Mouse (Mus musculus) mesoderm, embryonic 11.5 days (tissue): Measurements from ENCODE around the gene Gyg.
"Not testable (repeated sequence)": the region's sequence is repeated elsewhere in the genome, so short reads cannot be mapped to it uniquely, and the experiment has no call there.

Experiments used
- DNase-seq: peaks from one replicate; pipeline ENCODE4 v3.0.0-alpha.2; 2012; ENCODE audit warnings: low read depth, low spot score

The Gyg gene

DNA sequence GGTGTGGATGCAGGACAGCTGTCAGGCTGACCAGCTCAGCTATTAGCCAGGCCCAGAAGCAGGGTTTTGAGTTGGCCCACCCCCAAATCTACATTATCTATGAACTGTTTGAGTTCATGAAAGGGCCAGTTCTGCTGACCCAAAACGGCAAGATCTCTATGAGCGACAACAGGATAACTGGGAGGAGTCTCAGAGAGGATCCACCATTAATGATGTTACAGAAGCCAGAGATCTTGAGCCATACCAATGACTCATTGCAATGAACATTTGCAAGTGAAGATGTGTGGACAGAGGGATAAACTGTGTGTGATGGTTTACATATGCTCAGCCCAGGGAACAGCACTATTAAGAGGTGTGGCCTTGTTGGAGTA lies 23.8 kb downstream of the Gyg start:
- no peak for DNase-seq

DNA sequence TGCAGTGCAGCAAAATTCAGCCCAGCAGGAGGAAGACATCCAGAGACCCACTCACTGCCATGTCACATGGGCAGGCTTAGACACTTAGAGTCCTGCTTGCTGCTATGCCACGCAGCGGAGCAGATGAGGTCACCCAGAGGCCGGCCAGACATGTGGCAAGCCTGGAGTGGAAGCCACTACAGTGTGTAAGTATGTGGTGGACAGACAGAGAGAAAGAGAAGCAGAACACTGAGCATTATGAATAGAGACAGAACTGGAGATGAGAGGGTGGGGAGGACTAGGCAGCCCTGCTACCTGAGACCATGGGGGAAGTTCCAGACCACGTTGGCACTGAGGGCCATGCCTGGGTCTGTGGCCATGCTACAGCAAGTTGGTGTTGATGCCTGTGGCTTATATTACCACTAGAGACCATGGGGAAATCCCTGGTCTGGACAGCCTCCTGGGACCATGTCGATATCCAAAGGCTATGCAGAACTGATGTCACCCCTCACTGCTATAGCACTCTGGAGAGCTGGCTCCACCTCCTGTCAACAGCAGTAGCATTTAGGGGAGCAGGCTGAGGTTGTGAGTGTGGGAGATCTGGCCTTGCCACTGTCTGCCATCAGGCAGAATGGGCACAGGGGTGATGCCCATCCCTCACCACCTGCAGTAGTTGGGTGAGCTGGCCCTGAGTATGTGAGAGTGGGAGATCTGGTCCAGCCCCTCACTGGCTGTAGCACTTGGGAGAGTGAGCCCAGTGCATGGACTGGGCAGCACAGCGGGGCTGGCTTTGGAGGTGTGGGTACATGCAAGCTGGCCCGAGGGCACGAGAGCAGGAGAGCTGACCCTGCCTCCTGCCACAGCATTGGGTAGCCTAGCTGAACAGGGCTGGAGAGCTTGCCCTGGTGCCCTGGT lies 24.4 kb downstream of the Gyg start:
- no peak for DNase-seq

GRCm38 (mm10) chr3:20129491-20129890 lies 25.6 kb downstream of the Gyg start:
- DNase-seq, result no peak

DNA sequence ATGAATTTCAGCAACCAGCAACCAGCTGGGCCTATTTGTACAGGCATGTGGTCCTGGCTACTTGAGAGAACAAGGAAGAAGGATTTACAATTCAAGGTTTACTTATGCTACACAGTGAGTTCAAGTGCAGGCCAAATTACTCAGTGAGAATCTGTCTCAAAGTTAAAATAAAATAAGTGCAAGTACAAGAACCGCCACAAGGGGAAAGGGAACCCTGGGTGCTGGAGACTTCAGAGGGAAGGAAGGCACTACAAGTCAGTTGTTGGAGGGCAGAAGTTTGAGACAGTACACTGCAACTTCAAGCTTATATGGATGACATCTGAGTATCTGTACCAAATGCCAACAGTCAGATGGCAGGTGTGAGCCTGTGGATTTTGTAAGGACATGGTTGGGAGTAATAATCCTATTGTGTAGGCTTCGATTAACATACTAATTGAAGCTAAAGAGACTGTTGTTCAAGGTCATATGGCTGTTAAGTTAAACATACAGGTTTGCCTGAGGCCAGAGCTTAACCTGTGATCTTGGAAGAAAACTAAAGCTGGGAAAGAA lies 28.0 kb downstream of the Gyg start:
- DNase-seq, result no peak

GRCm38 (mm10) chr3:20125604-20126003 lies 29.5 kb downstream of the Gyg start:
- no peak for DNase-seq

- not testable (repeated sequence) for DNase-seq
Observed at GRCm38 (mm10) chr3:20121582-20121981, 33.5 kb downstream of the Gyg start.

DNA sequence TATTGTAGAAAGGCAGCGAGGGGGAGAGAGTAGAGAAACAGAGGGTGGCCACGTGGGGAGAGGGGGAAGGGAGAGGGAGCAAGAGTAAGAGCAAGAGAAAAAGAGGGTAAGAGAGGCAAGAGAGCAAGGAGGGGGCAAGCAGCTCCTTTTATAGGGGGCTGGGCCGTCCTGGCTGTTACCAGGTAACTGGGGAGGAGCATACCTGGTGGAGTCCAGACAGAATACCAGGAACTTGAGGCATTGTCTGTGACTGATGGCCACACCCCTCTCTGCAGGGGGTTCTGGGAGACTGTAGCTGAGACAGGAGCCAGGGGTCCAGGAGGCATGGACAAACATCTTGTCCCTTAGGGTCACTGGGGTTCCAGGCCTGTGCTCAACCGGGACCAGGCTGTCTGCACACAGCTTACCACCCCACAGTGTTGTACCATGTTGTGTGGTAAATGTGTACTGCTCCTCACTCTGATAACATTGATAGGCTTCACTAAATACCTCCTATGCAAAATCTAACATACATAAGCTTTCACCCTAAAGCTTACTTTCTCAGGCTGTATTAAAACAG lies 35.4 kb downstream of the Gyg start:
- no peak for DNase-seq

GRCm38 (mm10) chr3:20119044-20119591 lies 36.0 kb downstream of the Gyg start:
- DNase-seq, result no peak

- DNase-seq, result no peak
Observed at GRCm38 (mm10) chr3:20111913-20112312, 43.2 kb downstream of the Gyg start.

GRCm38 (mm10) chr3:20108881-20109280 lies 46.2 kb downstream of the Gyg start:
- DNase-seq, result no peak

DNA sequence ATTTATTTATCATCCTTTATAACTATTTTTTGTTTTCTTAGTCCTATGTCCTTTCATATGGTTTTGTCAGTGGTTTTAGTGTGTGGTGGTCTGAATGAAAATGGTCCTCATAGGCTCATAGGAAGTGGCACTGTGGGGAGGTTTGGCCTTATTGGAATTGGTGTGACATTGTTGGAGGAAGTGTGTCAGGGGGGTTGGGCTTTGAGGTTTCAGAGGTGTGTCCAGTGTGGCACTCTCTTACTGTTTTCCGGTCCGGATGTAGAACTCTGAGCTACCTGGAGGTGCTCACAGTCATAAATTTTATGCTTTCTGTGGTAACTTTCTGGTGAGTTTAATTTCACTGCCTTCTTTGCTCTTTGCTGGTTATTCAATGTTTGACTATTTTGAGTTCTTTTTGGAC lies 50.3 kb downstream of the Gyg start:
- no peak for DNase-seq

- DNase-seq, result no peak
Observed at GRCm38 (mm10) chr3:20104318-20104717, 50.8 kb downstream of the Gyg start.

GRCm38 (mm10) chr3:20103830-20104229 lies 51.3 kb downstream of the Gyg start:
- DNase-seq, result no peak

DNA sequence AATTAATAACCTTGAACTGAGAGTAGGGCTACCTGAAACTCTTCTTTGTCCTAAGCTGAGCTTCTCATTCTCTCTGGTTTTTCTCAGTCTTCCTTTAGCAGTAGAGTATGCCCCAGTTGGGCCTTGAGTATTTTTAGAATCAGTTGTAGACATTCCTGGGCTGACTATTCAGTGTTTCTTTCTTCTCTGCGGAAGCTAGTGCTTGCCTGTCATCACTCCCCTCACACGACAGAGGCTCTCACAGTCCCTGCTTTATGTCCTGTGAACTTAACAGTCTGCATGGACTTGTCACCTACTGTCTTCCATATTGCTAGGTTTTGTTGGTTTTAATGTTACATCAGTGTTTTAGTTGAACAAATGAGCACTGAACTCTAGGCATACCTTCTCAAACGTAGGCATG lies 73.0 kb downstream of the Gyg start:
- DNase-seq, result no peak

DNA sequence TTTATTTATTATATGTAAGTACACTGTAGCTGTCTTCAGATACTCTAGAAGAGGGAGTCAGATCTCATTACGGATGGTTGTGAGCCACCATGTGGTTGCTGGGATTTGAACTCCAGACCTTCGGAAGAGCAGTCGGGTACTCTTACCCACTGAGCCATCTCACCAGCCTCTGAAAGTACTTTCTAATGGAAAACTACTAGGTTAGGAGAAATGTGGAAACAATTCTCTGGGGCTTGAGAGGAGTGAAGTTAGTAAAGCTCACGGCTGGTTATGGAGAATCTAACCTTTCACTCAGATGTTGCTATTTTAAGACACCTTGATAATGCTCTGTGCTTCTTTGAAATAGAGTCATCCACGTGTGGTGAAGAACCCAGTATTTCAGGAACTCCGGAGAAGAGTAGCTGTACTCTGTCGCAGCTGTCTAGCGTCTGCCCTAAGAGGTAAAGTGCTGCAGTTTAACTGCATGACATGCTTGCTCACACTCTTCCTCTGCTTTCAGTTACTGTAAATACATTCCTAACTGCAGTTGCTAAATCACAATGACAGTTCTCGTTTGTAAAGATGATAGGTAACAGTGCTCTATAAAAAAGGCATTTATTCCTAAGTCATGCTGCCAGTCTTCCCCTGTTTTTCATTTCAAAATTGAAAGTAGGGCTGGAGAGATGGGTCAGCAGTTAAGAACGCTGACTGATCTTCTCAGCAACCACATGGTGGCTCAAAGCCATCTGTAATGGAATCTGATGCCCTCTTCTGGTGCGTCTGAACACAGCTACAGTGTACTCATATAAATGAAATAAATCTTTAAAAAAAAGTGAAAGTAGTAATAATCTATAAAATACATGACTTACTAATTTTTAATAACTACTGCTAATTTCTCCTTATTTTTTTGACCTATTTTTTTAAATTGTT lies 78.7 kb downstream of the Gyg start:
- no peak for DNase-seq
